Mouse (Mus musculus) NIH3T3 (cell line): ENCODE results near the gene Hmgcr.
A peak's percentile ranks its signal among the peaks of the same experiment; 100 is the strongest.
"Not testable (repeated sequence)": the region's sequence is repeated elsewhere in the genome, so short reads cannot be mapped to it uniquely, and the experiment has no call there.

Source experiments
- DNase-seq: peaks from one replicate; pipeline ENCODE4 v3.0.0-alpha.2; 2012; ENCODE audit warnings: low read depth

Gene Hmgcr

DNA sequence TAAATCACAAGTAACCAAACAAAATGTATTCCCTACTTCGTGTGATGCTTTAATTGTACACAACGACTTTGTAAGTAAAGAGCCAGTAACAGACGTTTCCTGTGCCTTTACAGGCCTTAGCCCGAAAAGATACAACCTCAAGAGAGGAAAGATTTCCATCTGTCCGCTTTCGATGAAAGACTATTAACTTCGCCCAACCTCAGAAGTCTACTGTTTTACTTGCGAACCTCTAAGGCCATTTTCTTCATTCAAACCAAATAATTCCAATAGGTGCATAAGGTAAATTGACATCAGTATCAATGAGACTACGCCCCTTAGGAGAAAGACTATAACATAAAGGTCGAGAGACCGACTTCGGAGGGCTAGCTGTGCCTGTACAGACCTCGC lies 724 bp downstream of the Hmgcr start:
- DNase-seq, result no peak

DNA sequence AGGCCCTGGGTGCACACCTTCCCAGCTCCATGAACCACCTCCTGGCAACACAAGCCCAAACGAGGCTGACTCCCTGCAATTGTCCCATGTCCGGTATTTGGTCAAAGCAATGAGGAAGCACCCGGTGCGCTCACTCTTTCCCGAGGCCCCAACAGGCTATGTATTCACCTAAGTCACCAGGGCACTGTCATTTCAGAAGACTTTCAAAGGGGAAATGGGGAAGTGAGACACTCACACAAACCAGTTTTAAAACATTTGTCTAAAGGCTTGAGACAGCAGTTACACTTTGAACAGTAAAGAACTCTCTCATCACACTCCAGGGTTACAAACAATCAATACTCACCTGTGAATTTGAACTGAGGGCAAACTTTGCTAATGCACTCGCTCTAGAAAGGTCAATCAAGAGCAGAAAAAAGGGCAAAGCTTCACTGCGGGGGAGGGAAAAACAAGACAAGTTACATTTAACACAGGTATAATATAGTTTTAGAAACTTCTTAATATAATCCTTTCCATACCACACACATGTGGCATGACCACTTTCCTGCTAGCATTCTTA lies 6.2 kb downstream of the Hmgcr start:
- DNase-seq, result no peak

DNA sequence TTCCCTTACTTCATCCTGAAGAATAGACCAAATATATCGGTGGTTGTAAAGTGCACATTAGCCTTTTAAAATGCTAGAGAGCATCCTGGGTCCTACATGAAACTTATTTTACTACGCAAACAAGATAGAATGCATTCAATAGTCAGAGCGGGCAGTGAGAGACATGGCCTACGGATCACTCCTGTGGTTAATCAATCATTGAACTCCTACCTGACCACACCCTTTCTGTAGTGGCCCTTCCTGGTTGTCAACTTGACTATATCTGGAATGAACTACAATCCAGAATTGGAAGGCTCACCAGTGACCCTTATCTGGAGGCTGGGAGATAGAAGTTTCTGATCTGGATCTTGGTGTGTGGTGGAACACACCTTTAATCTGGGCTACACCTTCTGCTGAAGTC lies 7.6 kb downstream of the Hmgcr start:
- DNase-seq, result not testable (repeated sequence)

DNA sequence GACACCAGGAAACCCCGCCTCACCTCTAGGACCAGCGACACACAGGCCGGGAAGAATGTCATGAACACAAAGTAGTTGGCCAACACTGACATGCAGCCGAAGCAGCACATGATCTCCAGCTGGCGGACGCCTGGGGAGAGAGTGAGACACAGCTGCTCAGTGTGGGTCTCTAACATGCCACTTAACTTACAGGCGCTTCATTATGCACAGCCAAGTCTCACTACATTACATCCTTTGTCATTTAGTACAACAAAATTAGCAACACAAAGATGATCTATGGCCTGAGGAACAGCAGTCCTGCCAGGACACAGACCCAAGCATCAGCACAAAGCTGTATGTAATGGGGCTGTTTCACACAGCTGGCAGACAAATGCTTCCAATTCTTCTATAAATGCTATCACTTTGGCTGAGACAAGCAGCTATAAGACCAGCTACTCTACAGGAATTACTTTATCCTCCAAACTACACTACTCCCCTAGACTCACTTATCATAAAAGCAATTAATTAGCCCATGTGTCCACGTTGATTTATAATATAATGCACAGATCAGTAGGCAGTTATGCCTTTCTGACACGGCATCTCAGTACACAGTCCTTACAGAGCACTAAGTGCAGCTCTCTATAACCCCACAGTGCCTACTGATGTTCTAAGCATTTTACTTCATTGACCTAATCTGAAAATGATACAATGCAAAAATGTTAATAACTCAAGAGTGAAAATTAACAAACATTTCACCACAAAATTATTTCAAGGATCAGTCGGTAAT lies 10.5 kb downstream of the Hmgcr start:
- DNase-seq, result no peak

DNA sequence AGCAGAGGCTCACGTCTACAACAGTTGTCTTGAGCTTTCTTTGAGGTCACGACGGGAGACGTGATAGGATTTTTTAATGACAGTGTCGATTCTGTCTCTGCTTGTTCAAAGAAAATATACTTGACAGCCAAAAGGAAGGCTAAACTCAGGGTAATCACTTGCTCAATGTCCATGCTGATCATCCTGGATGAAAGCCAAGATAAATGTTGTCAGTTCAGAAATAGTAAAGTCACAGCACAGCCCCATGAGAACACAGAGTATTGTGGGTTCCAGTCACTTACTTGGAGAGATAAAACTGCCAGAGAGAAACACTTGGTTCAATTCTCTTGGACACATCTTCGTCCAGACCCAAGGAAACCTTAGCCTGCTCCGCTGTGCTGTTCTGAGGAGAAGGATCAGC lies 11.8 kb downstream of the Hmgcr start:
- no peak for DNase-seq

DNA sequence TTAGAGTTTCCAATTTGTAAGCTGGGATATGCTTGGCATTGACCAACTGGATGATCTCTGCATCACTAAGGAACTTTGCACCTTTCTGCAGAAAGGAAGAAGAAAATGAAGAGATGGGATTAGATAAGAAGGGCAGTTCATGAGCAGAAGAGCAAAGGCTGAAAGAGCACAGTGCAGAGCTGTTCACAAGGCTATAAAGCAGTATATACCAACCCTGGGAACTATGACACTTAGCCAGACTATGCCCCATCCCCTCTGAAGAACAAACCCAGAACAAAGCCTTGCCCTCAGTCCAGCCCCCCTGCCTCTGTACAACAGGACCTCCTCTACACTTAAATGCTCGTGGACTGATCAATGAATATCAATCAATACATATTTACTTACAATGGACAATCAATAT lies 14.1 kb downstream of the Hmgcr start:
- no peak for DNase-seq

DNA sequence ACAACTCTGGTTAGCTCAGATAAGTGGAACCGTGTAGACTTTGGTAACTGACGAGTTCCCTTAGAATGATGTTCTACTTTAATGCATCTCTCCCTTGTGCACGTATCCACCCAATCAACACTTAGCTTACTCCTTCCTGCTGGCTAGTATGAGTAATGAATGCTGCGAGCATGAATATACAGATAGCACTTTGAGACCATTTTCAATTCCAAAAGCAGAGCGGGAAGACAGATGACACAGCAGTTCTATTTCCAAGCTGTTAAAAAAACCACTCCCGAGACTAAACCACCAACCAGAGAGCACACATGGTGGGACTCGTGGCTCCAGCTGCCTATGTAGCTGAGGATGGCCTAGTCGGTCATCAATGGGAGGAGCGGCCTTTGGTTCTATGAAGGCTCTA lies 17.7 kb downstream of the Hmgcr start:
- no peak for DNase-seq

DNA sequence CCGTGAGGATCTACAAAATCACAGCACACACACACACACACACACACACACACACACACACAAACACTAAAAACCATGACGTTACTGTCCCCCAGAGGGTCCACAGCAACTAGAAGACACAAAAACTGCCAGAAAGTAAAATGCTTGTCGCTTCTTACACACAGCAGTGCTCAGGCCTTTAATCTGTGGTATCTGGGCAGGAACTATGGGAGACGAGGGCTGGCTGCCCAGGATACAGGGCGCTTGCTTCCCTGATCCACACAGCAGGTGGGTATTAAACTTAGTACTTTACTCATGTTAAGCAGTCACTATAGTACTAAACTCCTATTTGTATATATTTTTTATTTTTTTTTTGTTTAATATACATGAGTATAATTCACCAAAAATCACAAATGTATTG lies 24.9 kb downstream of the Hmgcr start:
- no peak for DNase-seq

DNA sequence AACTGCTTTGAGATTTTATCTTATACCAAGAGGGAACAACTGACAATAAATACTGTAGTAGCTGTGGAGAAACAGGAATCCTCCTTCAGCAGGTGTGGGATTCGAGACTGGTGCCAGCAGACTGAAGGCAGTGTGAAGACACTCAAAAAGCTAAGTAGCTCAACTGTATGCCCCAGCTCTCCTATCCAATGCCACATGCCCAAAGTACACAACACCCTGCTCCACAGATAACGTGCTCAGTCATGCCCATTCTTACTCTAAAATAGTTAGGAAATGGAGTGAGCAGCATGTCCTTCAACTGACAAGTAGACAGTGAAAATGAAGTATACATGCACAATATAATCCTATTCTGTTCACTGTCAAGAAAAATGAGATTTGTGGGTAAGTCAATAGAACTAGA lies 26.6 kb downstream of the Hmgcr start:
- DNase-seq, result no peak

DNA sequence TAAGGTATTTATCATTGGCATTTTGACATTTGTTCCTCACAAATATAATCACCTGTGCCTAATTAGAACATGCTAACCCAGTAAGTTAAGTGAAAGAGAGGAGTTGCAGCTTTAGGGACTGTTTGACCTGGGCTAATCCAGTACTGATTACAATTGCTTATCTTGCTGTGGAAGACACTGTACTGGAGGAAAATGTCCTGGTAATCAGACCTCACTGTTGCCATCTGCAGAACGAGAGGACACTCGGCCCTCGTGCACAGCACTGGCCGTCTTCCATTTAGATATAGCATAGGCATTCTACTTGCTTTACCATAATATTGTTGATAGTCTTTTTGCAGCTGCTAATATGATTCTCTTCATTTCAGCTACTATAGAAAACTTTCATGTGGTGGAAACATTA lies 40.3 kb downstream of the Hmgcr start:
- DNase-seq, result no peak

DNA sequence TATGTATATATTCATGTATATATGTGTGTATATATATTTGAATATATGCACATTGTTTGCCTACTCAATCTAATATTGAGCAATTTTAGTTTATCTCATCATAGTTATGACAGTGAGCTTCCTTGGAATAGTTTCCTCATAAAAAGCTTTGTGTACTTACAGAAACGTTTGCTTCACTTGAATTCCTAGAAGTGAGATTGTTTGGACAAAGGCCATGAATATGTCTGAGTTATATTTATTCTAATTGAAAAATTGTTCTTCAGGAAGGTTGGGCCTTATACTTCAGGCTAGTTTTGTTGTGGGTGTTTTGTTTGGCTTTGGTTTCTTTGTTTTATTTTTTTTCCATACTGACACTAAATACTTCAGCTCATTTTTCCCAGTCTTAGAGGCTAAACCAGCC lies 49.8 kb downstream of the Hmgcr start:
- DNase-seq, result peak; percentile 49

DNA sequence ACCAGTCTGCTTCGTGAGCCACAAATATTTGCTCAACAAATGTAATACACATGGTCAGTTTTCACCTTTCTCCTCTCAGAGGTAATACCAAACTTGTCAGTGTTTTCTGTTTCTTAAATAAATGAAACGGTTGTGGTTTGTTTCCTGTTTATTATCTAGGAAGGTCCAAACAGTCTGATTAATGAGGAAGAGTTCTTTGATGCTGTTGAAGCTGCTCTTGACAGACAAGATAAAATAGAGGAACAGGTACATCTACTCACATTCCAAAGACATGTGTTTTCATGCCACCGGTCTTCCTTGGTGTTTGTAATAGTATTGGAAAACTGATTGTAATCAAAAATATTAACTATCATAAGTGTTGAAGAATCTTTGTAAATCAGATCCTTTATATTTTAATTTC lies 56.1 kb downstream of the Hmgcr start:
- no peak for DNase-seq

DNA sequence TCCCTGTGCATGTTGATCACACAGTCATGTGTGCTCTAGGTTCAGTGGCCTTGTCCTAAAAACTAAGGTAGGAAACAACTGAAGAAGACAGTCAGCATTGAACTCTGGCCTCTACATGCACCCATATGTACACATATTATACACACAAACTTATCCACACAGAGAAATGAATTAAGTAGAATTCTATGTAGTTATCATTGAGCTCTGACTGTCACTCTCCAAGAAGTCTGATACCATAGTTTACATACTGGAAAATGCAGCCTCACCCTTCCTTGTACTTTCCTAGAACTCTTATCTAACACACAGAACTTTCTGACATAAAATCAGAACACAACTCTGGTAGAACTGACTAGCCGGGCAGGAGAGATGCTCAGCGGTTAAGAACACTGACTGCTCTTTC lies 66.5 kb downstream of the Hmgcr start:
- DNase-seq, result no peak

DNA sequence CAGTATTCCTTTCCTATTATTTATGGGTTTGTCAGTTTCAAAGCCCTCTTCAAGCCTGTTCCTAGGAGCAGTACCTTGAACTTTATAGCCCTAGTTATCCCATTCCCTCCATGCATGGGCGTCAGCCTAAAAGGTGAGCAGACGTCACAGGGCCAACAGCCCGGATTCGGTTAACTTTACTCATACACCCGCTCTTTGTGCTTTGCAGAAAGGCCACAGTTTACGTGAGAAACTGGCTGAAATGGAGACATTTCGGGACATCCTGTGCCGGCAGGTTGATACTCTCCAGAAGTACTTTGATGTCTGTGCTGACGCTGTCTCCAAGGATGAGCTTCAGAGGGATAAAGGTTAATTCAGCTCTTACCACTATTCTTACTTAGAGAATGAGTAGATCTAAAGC lies 71.6 kb downstream of the Hmgcr start:
- DNase-seq, result no peak
